In genomic region chr19:5601752-5602541, GRCm38 (mm10) we compare ENCODE assay signal across 8 mouse cellular contexts. TPM values are rescaled to one million over a fixed set of nuclear protein-coding genes. Genes with fewer than 3 reads are reported as not detected.
A peak's percentile ranks its signal among the peaks of the same experiment; 100 is the strongest.
DNase-seq lines count a peak whose midpoint lies in the region; ATAC-seq and TF ChIP-seq lines count a peak whose summit lies in the region.

TSS of gene Rnaseh2c (plus strand) at chr19:5601873.

- no peaks in the 10 kb centered on the region for H3K9me3 ChIP-seq in ES-Bruce4 (replicated peaks; ENCODE audit: control insufficient read depth, insufficient read depth, low read length, poor library complexity, severe bottlenecking)
- no peaks in the 10 kb centered on the region for H3K9me3 ChIP-seq in forebrain, embryonic 13.5 days (replicated peaks)
- H3K9me3 ChIP-seq in liver, postnatal 0 days (ENCODE audit: low read length): no peaks in the 10 kb centered on the region
- no peaks in the 10 kb centered on the region for H3K9me3 ChIP-seq in neural tube, embryonic 15.5 days (replicated peaks)

- peak; percentile 84 for TF ChIP-seq POLR2A in ES-Bruce4 (IDR thresholded peaks at IDR 0.05; ENCODE audit: insufficient read depth, low read length)

- intact Hi-C loops in heart, postnatal 10 days (cut with DNase I): no loop called here

- TF ChIP-seq EP300 in ES-Bruce4 (IDR thresholded peaks at IDR 0.05; ENCODE audit: insufficient read depth, low read depth, low read length): 0 out of 2 replicates have a peak, but pooled peaks have one; percentile 42
- no peak for TF ChIP-seq EP300 in liver, postnatal 0 days (IDR thresholded peaks at IDR 0.05; ENCODE audit: low read depth)

- peaks cover 24% of the 10 kb centered on the region for H3K36me3 ChIP-seq in ES-Bruce4 (ENCODE audit: control insufficient read depth, insufficient read depth, low read length, poor library complexity, severe bottlenecking)
- H3K36me3 ChIP-seq in forebrain, embryonic 13.5 days (ENCODE audit: poor library complexity, severe bottlenecking): peaks cover 42% of the 10 kb centered on the region
- H3K36me3 ChIP-seq in liver, postnatal 0 days (replicated peaks; ENCODE audit: insufficient read depth, low read length): peaks cover 43% of the 10 kb centered on the region
- peaks cover 41% of the 10 kb centered on the region for H3K36me3 ChIP-seq in neural tube, embryonic 15.5 days

- H3K4me2 ChIP-seq in forebrain, embryonic 13.5 days: peak within 1 kb of the TSS; percentile 92
- peak within 1 kb of the TSS; percentile 99 for H3K4me2 ChIP-seq in liver, postnatal 0 days (ENCODE audit: low read depth, low read length)
- H3K4me2 ChIP-seq in neural tube, embryonic 15.5 days: peak within 1 kb of the TSS; percentile 88

- H3K27me3 ChIP-seq in ES-Bruce4 (ENCODE audit: control insufficient read depth, insufficient read depth, low read length, poor library complexity, severe bottlenecking): no peaks in the 10 kb centered on the region
- no peaks in the 10 kb centered on the region for H3K27me3 ChIP-seq in forebrain, embryonic 13.5 days
- H3K27me3 ChIP-seq in liver, postnatal 0 days (ENCODE audit: insufficient read depth, low read length): no peaks in the 10 kb centered on the region
- H3K27me3 ChIP-seq in neural tube, embryonic 15.5 days (replicated peaks): no peaks in the 10 kb centered on the region

- peak within 1 kb of the TSS; percentile 80 for H3K4me3 ChIP-seq in ES-Bruce4 (ENCODE audit: low read depth, low read length)
- peak within 1 kb of the TSS; percentile 89 for H3K4me3 ChIP-seq in forebrain, embryonic 13.5 days
- peak within 1 kb of the TSS; percentile 87 for H3K4me3 ChIP-seq in liver, postnatal 0 days (ENCODE audit: low read depth, low read length)
- peak within 1 kb of the TSS; percentile 79 for H3K4me3 ChIP-seq in neural tube, embryonic 15.5 days (replicated peaks)

- no peak for TF ChIP-seq CTCF in ES-Bruce4 (IDR thresholded peaks at IDR 0.05; ENCODE audit: low read depth, low read length)
- TF ChIP-seq CTCF in liver, postnatal 0 days (IDR thresholded peaks at IDR 0.05; ENCODE audit: low read depth): no peak

- H3K9ac ChIP-seq in ES-Bruce4 (ENCODE audit: low read depth, poor library complexity, severe bottlenecking): peak within 1 kb of the TSS; percentile 82
- peak within 1 kb of the TSS; percentile 96 for H3K9ac ChIP-seq in forebrain, embryonic 13.5 days
- peak within 1 kb of the TSS; percentile 93 for H3K9ac ChIP-seq in liver, postnatal 0 days (replicated peaks)
- H3K9ac ChIP-seq in neural tube, embryonic 15.5 days (replicated peaks): peak within 1 kb of the TSS; percentile 94

- no peaks in the 10 kb centered on the region for H3K4me1 ChIP-seq in ES-Bruce4 (ENCODE audit: control insufficient read depth, insufficient read depth, low read length)
- peaks cover 23% of the 10 kb centered on the region for H3K4me1 ChIP-seq in forebrain, embryonic 13.5 days
- peaks cover 19% of the 10 kb centered on the region for H3K4me1 ChIP-seq in liver, postnatal 0 days (ENCODE audit: insufficient read depth)
- H3K4me1 ChIP-seq in neural tube, embryonic 15.5 days: peaks cover 40% of the 10 kb centered on the region

- peak; percentile 93 for ATAC-seq in forebrain, embryonic 13.5 days
- peak; percentile 83 for ATAC-seq in liver, postnatal 0 days
- peak; percentile 92 for ATAC-seq in neural tube, embryonic 15.5 days (ENCODE audit: low FRiP score)

- under 1% methylated on average over 64 of the region's 64 CpGs for WGBS in forebrain, embryonic 13.5 days
- WGBS in large intestine, adult 2 months: under 1% methylated on average over 64 of the region's 64 CpGs
- WGBS in liver, postnatal 0 days (ENCODE audit: insufficient replicate concordance): 2% methylated on average over 64 of the region's 64 CpGs
- WGBS in neural tube, embryonic 15.5 days: under 1% methylated on average over 64 of the region's 64 CpGs

- peak within 1 kb of the TSS; percentile 42 for H3K27ac ChIP-seq in ES-Bruce4 (ENCODE audit: insufficient read depth, low read length)
- peak within 1 kb of the TSS; percentile 87 for H3K27ac ChIP-seq in forebrain, embryonic 13.5 days
- H3K27ac ChIP-seq in liver, postnatal 0 days (ENCODE audit: low read depth): peak within 1 kb of the TSS; percentile 84
- peak within 1 kb of the TSS; percentile 82 for H3K27ac ChIP-seq in neural tube, embryonic 15.5 days (replicated peaks)

- DNase-seq in c-Kit-positive CD71-positive TER-119-positive erythroid progenitor cells, embryonic 14.5 days (ENCODE audit: low spot score): peak; percentile 77
- DNase-seq in heart, postnatal 10 days: peak; percentile 80
- peak; percentile 58 for DNase-seq in large intestine, adult 2 months (ENCODE audit: low read depth, low spot score)
- DNase-seq in liver, postnatal 0 days: peak; percentile 79
- DNase-seq in testis, postnatal 14 days (ENCODE audit: low spot score): peak; percentile 86

RNA-seq across cellular contexts. Expression of gene Rnaseh2c, which starts in this region (rescaled TPM):
- polyA plus RNA-seq in ES-Bruce4 (2011; ENCODE audit: insufficient read depth, insufficient read length, low read depth, missing spikeins): 47.2 and 56.5 TPM in 2 replicates
- 146 and 170 TPM in 2 replicates for polyA plus RNA-seq in forebrain, embryonic 13.5 days (2015; fragmentation: Nextera tagmentation; extraction: Ambion mirVana)
- total RNA-seq in heart, postnatal 10 days (2021): 10 to 100 TPM; 63.6 to 76.0 TPM
- 45.1 and 47.1 TPM in 2 replicates for polyA plus RNA-seq in large intestine, adult 2 months (2012; rRNA removed)
- 78.4 and 79.1 TPM in 2 replicates for polyA plus RNA-seq in liver, postnatal 0 days (2015; fragmentation: Nextera tagmentation; extraction: Ambion mirVana)
- polyA plus RNA-seq in neural tube, embryonic 15.5 days (2015; fragmentation: Nextera tagmentation; extraction: Ambion mirVana): 68.2 and 81.5 TPM in 2 replicates

Comparison
In these comparisons a context has a peak if more than half of its experiments do, and no peak if none do; other contexts are left out.
1. Peak in every context shown above with its lines: DNase-seq, ATAC-seq, H3K4me3 ChIP-seq and H3K27ac ChIP-seq.